ENCODE assay signal across 7 mouse cellular contexts in genomic region chr1:182087351-182087750, GRCm38 (mm10).
"Had no signal": no experiment of that assay in that cellular context is flagged by ENCODE, and none has a peak within 500 bp of the region (broad histone marks: within the 10 kb centered on the region; RNA-seq: fewer than 3 reads in every experiment).

No protein-coding gene starts in this region.

- H3K4me2 ChIP-seq: limb, embryonic 13.5 days; lung, embryonic 14.5 days had no signal

- H3K27ac ChIP-seq: limb, embryonic 13.5 days; liver, embryonic 14.5 days had no signal

- ATAC-seq: intestine, postnatal 0 days had no signal

- H3K4me3 ChIP-seq: limb, embryonic 13.5 days had no signal

- H3K36me3 ChIP-seq: limb, embryonic 13.5 days had no signal

- DNase-seq: kidney, adult 8-10 months; right cerebral cortex, postnatal 25 days; thymus, postnatal 36 days had no signal

- H3K9ac ChIP-seq: limb, embryonic 13.5 days; liver, embryonic 14.5 days; lung, embryonic 14.5 days had no signal

- H3K9me3 ChIP-seq: limb, embryonic 13.5 days had no signal

- H3K27me3 ChIP-seq: limb, embryonic 13.5 days had no signal
